Mouse (Mus musculus) hindbrain, postnatal 0 days (tissue): Measurements from ENCODE around the gene Gm8297. TPM values are rescaled to one million over a fixed set of nuclear protein-coding genes. Genes with fewer than 3 reads are reported as not detected.
"Not testable (repeated sequence)": the region's sequence is repeated elsewhere in the genome, so short reads cannot be mapped to it uniquely, and the experiment has no call there.

Experiments used
- ATAC-seq: fragments of 200-750 bp; cut with Nextera tagmentation; 2 replicates; pipeline ENCODE4 v1.8.0; 2017; ENCODE audit warnings: mild to moderate bottlenecking, moderate TSS enrichment, moderate library complexity
- DNase-seq: peaks from one replicate; pipeline ENCODE4 v3.0.0-alpha.2; 2015; ENCODE audit warnings: low spot score
- H3K27ac ChIP-seq: fragments of 300-500 bp; sonication (generic); 2 replicates; pipeline ENCODE4 v1.5.1; 2014; ENCODE audit warnings: mild to moderate bottlenecking
- H3K27me3 ChIP-seq: fragments of 300-500 bp; sonication (generic); 2 replicates; pipeline ENCODE4 v1.6.1; 2014; ENCODE audit warnings: low read length, mixed read lengths; ENCODE audit not compliant: insufficient read depth
- H3K36me3 ChIP-seq: fragments of 300-500 bp; sonication (generic); 2 replicates; pipeline ENCODE4 v1.6.1; 2014; ENCODE audit warnings: low read length, mixed read lengths; ENCODE audit not compliant: insufficient read depth
- H3K4me1 ChIP-seq: fragments of 300-500 bp; sonication (generic); 2 replicates; pipeline ENCODE4 v1.6.1; 2014; ENCODE audit warnings: antibody characterized with exemption, low read length, mixed read lengths; ENCODE audit not compliant: insufficient read depth
- H3K4me2 ChIP-seq: fragments of 300-500 bp; sonication (generic); 2 replicates; pipeline ENCODE4 v1.6.1; 2014; ENCODE audit warnings: low read depth, mild to moderate bottlenecking, low read length, moderate library complexity, mixed read lengths
- H3K4me3 ChIP-seq: fragments of 300-500 bp; sonication (generic); 2 replicates; pipeline ENCODE4 v1.5.1; 2014; ENCODE audit warnings: low read length
- H3K9ac ChIP-seq: fragments of 300-500 bp; sonication (generic); replicated peaks from 2 replicates; pipeline ENCODE4 v1.6.1; 2014; ENCODE audit warnings: mild to moderate bottlenecking, low read length, moderate library complexity, mixed read lengths
- H3K9me3 ChIP-seq: fragments of 300-500 bp; sonication (generic); 2 replicates; pipeline ENCODE4 v1.6.1; 2016; ENCODE audit warnings: low read length, mixed read lengths
- WGBS: fragments of 180-500 bp; shearing (Covaris S2); extraction: QIAGEN DNeasy Blood & Tissue Kit; methylation state at CpG from one replicate; pipeline ENCODE4 v1.1.7; 2014; 5-methylcytosine and 5-hydroxymethylcytosine counted together
- polyA plus RNA-seq: library from polyadenylated mRNA; unstranded; fragments of >200 nt; fragmentation: Nextera tagmentation; extraction: Ambion mirVana; gene quantifications from 2 replicates; pipeline ENCODE4 v1.2.1, GENCODE M21; 2015
- total RNA-seq: library from RNA; depleted of rRNA; stranded (reverse); fragments of >200 nt; gene quantifications from 2 replicates; pipeline ENCODE4 v1.2.3, GENCODE M21; 2014; rRNA removed

Gene Gm8297
- total RNA-seq (not detected in 2 replicates), polyA plus RNA-seq (not detected in 2 replicates)

- not testable (repeated sequence) for DNase-seq, H3K4me1 ChIP-seq, H3K27ac ChIP-seq, ATAC-seq, H3K4me3 ChIP-seq, H3K9me3 ChIP-seq, H3K4me2 ChIP-seq, H3K27me3 ChIP-seq, H3K9ac ChIP-seq, H3K36me3 ChIP-seq
Observed at GRCm38 (mm10) chr14:4983635-4984034, at the start of gene Gm8297. Gm8297 (plus strand) TSS chr14:4983935.

GRCm38 (mm10) chr14:5015591-5015990 is 31.9 kb downstream of the Gm8297 start, which contains the start of gene Gm3298:
Gm3298 (plus strand) TSS chr14:5015891.
- H3K9me3 ChIP-seq, H3K9ac ChIP-seq, H3K4me2 ChIP-seq, H3K27ac ChIP-seq, H3K36me3 ChIP-seq, H3K27me3 ChIP-seq, ATAC-seq, DNase-seq, H3K4me1 ChIP-seq, H3K4me3 ChIP-seq: not testable (repeated sequence)
- WGBS, result 60% methylated on average over 1 of the region's 2 CpGs

Other genes with a start within 250 kb of the Gm8297 start
- not detected in 2 replicates for gene Gm9602, start 207.6 kb upstream of the Gm8297 start, total RNA-seq
- gene Gm9602, start 207.6 kb upstream of the Gm8297 start, polyA plus RNA-seq, result not detected in 2 replicates
- not detected in 2 replicates for gene Gm3269, start 145.8 kb upstream of the Gm8297 start, total RNA-seq
- gene Gm3269, start 145.8 kb upstream of the Gm8297 start, polyA plus RNA-seq, result not detected in 2 replicates
- gene Gm3264, start 128.4 kb upstream of the Gm8297 start, total RNA-seq, result not detected in 2 replicates
- gene Gm3264, start 128.4 kb upstream of the Gm8297 start, polyA plus RNA-seq, result 3.8 and 5.3 TPM in 2 replicates
- gene Gm3278, start 91.5 kb upstream of the Gm8297 start, total RNA-seq, result 0.22 TPM in 1 of 2 replicates, not detected in the other
- gene Gm3278, start 91.5 kb upstream of the Gm8297 start, polyA plus RNA-seq, result 0.35 TPM in 1 of 2 replicates, not detected in the other
- gene Gm3298, start 32.0 kb downstream of the Gm8297 start, total RNA-seq, result not detected in 2 replicates
- gene Gm3298, start 32.0 kb downstream of the Gm8297 start, polyA plus RNA-seq, result 0.51 TPM in 1 of 2 replicates, not detected in the other
- not detected in 2 replicates for gene 4930555G01Rik, start 66.7 kb downstream of the Gm8297 start, total RNA-seq
- not detected in 2 replicates for gene 4930555G01Rik, start 66.7 kb downstream of the Gm8297 start, polyA plus RNA-seq
- gene Gm8281, start 87.1 kb downstream of the Gm8297 start, total RNA-seq, result 11.0 and 12.0 TPM in 2 replicates
- 9.7 and 10.8 TPM in 2 replicates for gene Gm8281, start 87.1 kb downstream of the Gm8297 start, polyA plus RNA-seq
- gene Gm8279, start 147.6 kb downstream of the Gm8297 start, total RNA-seq, result not detected in 2 replicates
- gene Gm8279, start 147.6 kb downstream of the Gm8297 start, polyA plus RNA-seq, result 0.15 TPM in 1 of 2 replicates, not detected in the other
- gene Gm3317, start 180.6 kb downstream of the Gm8297 start, total RNA-seq, result not detected in 2 replicates
- not detected in 2 replicates for gene Gm3317, start 180.6 kb downstream of the Gm8297 start, polyA plus RNA-seq
- not detected in 2 replicates for gene Gm8271, start 201.9 kb downstream of the Gm8297 start, total RNA-seq
- gene Gm8271, start 201.9 kb downstream of the Gm8297 start, polyA plus RNA-seq, result not detected in 2 replicates